Mouse (Mus musculus) testis, postnatal 10 days (tissue): ENCODE results near the gene Epn1.

ENCODE experiments used
- DNase-seq: peaks from one replicate; pipeline ENCODE4 v3.0.0; 2021; ENCODE audit warnings: low spot score

Epn1 gene

GRCm38 (mm10) chr7:5080010-5080751 lies at the start of gene Epn1:
Gene Epn1 (plus strand): TSS chr7:5080235.
- peak; percentile 96 for DNase-seq

GRCm38 (mm10) chr7:5030554-5031275 lies 49.3 kb upstream of the Epn1 start:
- DNase-seq: no peak

DNA sequence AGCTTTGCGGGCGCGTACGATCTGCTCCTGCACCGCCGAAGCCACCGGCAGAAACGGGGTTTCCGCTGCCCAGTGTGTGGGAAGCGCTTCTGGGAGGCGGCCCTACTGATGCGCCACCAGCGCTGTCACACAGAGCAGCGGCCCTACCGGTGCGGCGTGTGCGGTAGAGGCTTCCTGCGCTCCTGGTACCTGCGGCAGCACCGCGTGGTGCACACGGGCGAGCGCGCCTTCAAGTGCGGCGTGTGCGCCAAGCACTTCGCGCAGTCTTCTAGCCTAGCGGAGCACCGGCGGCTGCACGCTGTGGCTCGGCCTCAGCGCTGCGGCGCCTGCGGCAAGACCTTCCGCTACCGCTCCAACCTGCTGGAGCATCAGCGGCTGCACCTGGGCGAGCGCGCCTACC lies 48.5 kb upstream of the Epn1 start:
- DNase-seq: no peak

DNA sequence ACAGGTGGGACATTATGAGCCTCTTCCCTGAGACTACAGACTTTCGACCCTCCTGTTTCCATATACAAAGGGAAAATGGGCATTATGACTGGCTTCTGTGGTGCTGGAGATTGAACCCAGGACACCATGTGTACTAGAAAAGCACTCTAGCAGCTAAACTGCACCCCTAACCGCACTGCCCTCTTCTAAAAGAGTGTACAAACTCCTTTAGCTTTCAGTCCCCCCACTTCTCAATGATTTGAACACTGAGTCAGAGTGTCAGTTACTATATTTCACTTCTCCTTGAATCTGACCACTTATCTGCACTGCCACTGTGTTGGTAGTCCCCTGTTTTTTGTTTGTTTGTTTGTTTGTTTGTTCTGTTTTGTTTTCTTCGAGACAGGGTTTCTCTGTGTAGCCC lies 46.2 kb upstream of the Epn1 start, which contains the start of gene 4632433K11Rik:
4632433K11Rik (plus strand) TSS at position 301 of the 400 bp plus-strand sequence.
- no peak for DNase-seq

DNA sequence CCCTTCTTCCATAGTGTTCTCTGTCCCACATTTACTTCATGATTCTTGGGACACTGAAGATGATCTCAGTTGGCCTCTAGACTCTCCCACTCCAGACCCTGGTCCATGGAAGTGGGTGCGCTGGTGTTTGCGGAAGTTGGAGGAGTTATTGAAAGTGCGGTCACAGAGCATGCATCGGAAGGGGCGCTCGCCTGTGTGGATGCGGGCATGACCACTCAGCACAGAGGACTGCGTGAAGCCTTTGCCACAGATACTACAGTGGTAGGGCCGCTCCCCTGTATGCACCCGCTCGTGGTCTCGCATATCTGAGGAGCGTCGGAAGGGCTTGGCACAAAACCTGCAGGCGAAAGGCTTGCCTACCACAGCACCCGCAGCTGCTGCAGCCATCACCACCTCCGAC lies 44.4 kb upstream of the Epn1 start:
- DNase-seq: no peak

- DNase-seq: no peak
These were observed 43.9 kb upstream of the Epn1 start for GRCm38 (mm10) chr7:5036136-5036535.

GRCm38 (mm10) chr7:5037026-5037425 lies 43.0 kb upstream of the Epn1 start:
- no peak for DNase-seq

DNA sequence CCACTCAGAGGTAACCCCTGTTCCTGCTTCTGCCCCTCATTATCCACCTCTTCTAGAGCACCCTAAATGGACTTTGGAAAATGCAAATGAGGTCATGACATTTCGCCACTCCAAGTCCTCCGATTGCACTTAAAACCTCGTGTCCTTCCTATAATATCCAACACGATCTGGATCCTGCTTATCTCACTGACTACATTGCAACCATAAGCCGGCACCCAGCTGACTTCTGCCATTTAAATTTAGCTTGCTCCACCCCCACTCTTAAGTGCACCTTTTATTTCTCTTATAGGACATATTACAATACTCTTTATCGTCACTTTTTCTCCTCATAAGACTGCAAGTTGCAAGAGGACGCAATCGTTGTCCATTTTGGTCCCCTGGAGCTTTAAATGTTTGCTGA lies 42.6 kb upstream of the Epn1 start:
- no peak for DNase-seq

GRCm38 (mm10) chr7:5038109-5038732 lies 41.8 kb upstream of the Epn1 start, which contains the start of gene Zfp784:
Gene Zfp784 (minus strand): TSS chr7:5038446.
- DNase-seq: peak; percentile 95

- DNase-seq: no peak
These were observed 41.1 kb upstream of the Epn1 start for GRCm38 (mm10) chr7:5038940-5039339.

GRCm38 (mm10) chr7:5044981-5045380 lies 35.1 kb upstream of the Epn1 start:
- DNase-seq: no peak

- DNase-seq: no peak
These were observed 33.9 kb upstream of the Epn1 start for GRCm38 (mm10) chr7:5046112-5046511.

- DNase-seq: no peak
These were observed 32.7 kb upstream of the Epn1 start for GRCm38 (mm10) chr7:5047313-5047712.

DNA sequence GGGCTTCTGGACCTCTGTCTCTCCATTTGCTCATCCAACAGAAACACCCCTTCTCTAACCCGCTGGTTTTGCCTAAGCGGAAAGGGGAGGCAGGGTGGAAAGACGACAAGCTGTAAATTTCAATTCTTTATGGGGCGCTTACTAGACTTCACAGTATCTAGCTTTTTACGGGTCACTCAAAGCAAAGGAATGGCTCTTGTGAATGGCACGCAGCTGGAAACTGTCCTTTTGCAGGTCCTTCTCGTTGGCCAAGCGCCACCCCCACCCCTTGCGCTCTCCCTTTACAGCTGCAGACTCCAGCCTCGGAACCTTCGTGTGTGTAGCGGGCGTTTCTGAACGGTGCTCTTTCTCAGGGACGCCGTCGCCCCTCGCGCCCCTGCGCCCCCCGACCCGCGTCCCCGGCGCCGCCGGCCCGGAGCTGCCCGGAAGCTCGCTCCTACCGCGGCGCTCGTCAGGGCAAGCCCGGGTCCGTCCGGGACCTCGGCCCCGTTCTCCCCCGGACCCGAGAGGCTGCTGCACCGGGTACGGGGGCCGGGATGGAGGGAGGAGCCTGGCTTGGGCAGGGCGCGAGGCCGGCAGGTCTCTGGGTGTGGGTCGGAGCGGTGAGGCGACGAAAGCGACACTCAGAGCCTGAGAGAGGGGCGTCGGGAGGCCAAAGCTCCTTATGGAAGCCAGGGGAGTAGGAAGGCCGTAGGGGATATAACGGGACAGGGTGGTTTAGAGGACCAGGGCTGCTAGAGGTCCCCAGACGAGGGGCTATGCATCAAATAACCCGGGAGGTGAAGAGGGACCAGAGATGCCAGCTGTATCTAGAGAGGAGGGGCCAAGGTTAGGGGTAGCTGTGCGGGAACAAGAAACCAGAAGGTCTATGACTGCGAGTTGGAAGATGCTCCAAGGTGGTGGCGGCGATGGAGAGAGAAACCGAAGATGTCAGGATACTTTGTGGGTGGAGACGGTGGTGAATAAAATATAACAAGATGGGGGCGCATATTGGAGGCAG lies 28.5 kb upstream of the Epn1 start, which contains the start of gene Zfp580:
Zfp580 (plus strand) TSS at position 346 of the 1,000 bp plus-strand sequence.
- peak; percentile 85 for DNase-seq

GRCm38 (mm10) chr7:5052438-5052837 lies 27.6 kb upstream of the Epn1 start:
- DNase-seq: no peak

DNA sequence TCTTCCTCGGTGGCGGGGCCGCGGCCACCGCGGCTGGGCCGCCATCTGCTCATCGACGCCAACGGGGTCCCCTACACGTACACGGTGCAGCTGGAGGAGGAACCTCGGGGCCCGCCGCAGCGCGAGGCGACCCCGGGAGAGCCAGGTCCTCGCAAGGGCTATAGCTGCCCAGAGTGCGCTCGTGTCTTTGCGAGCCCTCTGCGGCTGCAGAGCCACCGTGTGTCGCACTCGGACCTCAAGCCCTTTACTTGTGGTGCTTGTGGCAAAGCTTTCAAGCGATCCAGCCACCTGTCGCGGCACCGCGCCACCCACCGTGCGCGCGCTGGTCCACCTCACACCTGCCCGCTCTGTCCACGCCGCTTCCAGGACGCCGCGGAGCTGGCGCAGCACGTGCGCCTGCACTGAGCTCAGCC lies 27.1 kb upstream of the Epn1 start:
- DNase-seq: peak; percentile 54

DNA sequence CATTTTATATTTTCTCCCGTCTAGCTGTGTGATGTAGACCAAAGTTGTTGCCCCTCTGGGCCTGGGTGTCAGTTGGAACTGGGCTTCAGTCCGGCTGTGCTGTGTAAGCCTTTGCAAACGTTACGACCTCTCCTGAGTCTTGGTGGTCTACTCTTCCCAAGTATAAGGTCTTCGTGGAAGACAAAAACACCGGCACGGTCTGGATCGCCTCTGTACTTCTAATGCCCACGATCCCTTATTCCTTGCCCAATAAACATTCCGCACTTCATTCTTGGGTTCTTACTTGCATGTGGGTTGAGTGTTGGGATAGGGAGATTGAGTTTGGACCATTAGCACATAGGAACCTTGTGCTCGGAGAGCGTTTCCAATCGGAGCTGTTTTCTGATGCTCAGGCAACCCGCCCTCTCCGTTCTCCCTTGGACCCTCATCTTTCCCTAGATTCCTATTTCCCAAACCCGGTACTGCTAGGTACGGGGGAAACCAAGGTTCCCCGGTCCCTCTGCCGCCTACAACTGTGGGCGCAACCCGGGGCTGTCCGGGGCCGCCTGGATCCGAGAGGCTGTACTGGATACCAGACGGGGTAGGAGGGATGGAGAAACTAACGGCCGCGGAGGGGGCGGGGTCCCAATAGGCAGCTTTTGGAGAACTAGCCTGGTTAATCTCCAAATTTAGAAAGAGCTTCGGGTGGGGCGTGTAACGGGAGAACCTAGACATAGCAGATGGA lies 26.4 kb upstream of the Epn1 start:
- peak; percentile 60 for DNase-seq

GRCm38 (mm10) chr7:5056651-5057263 lies 23.3 kb upstream of the Epn1 start:
- peak; percentile 65 for DNase-seq

DNA sequence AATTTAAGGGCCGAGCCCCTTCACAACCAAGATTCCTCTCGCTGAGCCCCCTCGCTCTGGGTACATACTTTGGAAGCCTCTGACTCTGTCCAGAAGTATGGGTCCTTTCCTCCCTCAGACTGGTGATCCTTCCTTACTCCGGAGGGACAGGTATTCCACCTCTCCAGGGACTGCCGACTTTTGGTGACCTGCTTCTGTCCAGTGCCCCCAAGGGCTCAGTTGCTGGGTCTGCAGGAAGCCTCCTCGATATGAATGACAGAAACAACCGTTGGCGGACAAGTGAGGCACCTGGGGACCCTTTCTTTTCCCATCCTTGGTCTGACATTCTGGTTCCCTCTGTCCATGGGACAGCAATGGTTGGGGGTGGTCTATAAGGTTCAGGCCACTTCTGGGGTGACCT lies 22.7 kb upstream of the Epn1 start:
- no peak for DNase-seq

- DNase-seq: no peak
These were observed 22.2 kb upstream of the Epn1 start for GRCm38 (mm10) chr7:5057804-5058203.
